Mouse (Mus musculus): ENCODE data around the gene Cblc. TPM values are rescaled to one million over a fixed set of nuclear protein-coding genes. Genes with fewer than 3 reads are reported as not detected.

The Cblc gene
- polyA plus RNA-seq, 1 experiment from 2014 or later: 1.1 TPM

DNA sequence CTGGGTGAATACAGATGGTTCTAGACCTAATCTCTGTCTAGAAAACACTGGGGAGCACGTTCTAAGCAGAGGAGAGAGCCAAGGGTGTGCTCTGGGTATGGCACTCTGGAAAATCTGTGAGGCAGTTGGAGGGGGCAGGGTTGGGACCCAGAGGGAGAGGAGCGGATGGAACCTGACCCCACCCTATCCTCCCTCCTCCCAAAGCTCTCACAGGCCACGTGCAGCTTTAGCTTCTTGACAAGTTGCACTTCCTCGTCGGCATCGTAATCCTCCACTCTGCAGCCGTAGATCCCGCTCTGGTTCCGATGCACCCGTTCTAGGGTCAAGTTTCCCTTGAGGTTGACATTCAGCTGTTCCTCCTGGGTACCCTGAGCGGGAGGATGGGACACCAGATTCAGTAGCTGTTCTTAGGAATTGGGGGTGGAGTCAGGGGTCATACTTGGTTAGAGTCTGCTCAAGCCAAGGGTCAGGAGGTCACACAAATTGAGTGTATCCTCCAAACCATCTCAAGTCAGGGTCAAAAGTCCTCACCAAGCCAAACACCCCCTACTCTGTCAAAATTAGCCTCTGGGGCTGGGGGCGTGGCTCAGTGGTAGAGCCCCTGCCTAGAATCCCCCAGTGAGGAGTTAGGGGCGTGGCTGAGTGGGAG is 32.7 kb downstream of the Cblc start:
- no peak for ATAC-seq (replicated peaks; ENCODE audit: insufficient number of reproducible peaks, low FRiP score, low TSS enrichment, low read depth)
- H3K9ac ChIP-seq (replicated peaks; ENCODE audit: low read length): no peak overlapping the region
- H3K4me2 ChIP-seq (ENCODE audit: low read depth, low read length): no peak overlapping the region
- DNase-seq (ENCODE audit: low spot score): no peak
- H3K27ac ChIP-seq (replicated peaks; ENCODE audit: low read depth, low read length): no peak overlapping the region
- H3K4me1 ChIP-seq (ENCODE audit: control insufficient read depth, insufficient read depth, low read length): 0 out of 2 replicates have a peak, but pooled peaks cover 1% of the 10 kb centered on the region
- H3K9me3 ChIP-seq (replicated peaks; ENCODE audit: control insufficient read depth, low read length): no peaks in the 10 kb centered on the region
- no peak overlapping the region for H3K4me3 ChIP-seq (ENCODE audit: low read depth, low read length)
- no peaks in the 10 kb centered on the region for H3K27me3 ChIP-seq (ENCODE audit: control insufficient read depth, insufficient read depth, low read length)
- no peaks in the 10 kb centered on the region for H3K36me3 ChIP-seq (replicated peaks; ENCODE audit: control insufficient read depth, insufficient read depth, low read depth, low read length)
- WGBS: 85% methylated on average over 13 of the region's 13 CpGs

DNA sequence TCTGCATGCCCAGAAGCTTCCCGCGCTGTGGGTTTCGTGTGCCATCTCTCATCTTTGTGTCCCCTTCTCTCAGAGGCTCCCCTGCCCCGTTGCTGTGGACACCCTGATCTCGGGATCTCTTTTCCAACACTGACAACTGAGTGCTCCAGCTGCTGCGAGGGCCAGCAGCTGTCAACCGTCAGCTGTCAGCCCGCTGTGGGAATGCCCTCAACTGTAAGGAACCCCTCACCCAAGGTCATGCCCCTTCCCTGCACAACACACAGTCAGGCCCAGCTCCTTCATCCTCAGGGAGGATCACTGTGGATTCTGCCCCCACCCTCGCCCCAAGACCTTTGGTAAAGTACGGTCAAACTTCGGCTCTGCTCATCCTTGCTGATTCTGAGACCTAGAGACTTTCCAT is 34.3 kb downstream of the Cblc start:
- no peaks in the 10 kb centered on the region for H3K9me3 ChIP-seq (replicated peaks; ENCODE audit: control insufficient read depth, low read length)
- no peak for ATAC-seq (replicated peaks; ENCODE audit: insufficient number of reproducible peaks, low FRiP score, low TSS enrichment, low read depth)
- WGBS: 74% methylated on average over 11 of the region's 11 CpGs
- DNase-seq (ENCODE audit: low spot score): no peak
- no peak overlapping the region for H3K9ac ChIP-seq (replicated peaks; ENCODE audit: low read length)
- H3K4me3 ChIP-seq (ENCODE audit: low read depth, low read length): no peak overlapping the region
- H3K4me2 ChIP-seq (ENCODE audit: low read depth, low read length): no peak overlapping the region
- no peak overlapping the region for H3K27ac ChIP-seq (replicated peaks; ENCODE audit: low read depth, low read length)
- no peaks in the 10 kb centered on the region for H3K36me3 ChIP-seq (replicated peaks; ENCODE audit: control insufficient read depth, insufficient read depth, low read depth, low read length)
- no peaks in the 10 kb centered on the region for H3K4me1 ChIP-seq (ENCODE audit: control insufficient read depth, insufficient read depth, low read length)
- no peaks in the 10 kb centered on the region for H3K27me3 ChIP-seq (ENCODE audit: control insufficient read depth, insufficient read depth, low read length)

DNA sequence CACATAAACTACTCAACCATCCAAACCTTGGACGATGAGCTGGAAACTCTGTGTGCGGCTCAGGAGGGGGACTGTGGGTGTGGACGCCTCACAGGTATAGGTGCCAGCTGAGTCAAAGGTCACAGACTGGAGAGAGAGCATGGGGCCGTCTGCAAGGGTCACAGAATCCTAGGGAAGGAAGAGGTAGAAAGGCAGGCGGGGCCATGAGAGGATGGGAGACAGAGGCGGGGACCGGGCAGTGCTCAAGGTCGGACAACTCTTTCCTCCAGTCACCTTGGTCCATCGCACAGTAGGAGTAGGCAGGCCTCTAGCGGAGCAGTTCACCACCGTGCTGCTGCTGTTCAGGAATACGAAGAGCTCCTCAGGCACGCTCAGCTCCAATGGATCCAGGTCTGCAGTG is 36.6 kb downstream of the Cblc start:
- Histone ChIP-seq H3K27me3 (ENCODE audit: control insufficient read depth, insufficient read depth, low read length) (no peaks in the 10 kb centered on the region), H3K27ac (replicated peaks; ENCODE audit: low read depth, low read length) (no peak overlapping the region), H3K4me1 (ENCODE audit: control insufficient read depth, insufficient read depth, low read length) (no peaks in the 10 kb centered on the region; the same call in 1 of the 2 replicates), H3K9ac (replicated peaks; ENCODE audit: low read length) (no peak overlapping the region), H3K9me3 (replicated peaks; ENCODE audit: control insufficient read depth, low read length) (no peaks in the 10 kb centered on the region), H3K4me2 (ENCODE audit: low read depth, low read length) (no peak overlapping the region), H3K36me3 (replicated peaks; ENCODE audit: control insufficient read depth, insufficient read depth, low read depth, low read length) (no peaks in the 10 kb centered on the region), H3K4me3 (ENCODE audit: low read depth, low read length) (no peak overlapping the region)
- ATAC-seq (replicated peaks; ENCODE audit: insufficient number of reproducible peaks, low FRiP score, low TSS enrichment, low read depth) (no peak), DNase-seq (ENCODE audit: low spot score) (no peak)
- 87% methylated on average over 13 of the region's 13 CpGs for WGBS

GRCm38 (mm10) chr7:19758623-19759022 is 38.0 kb downstream of the Cblc start:
- Histone ChIP-seq H3K9me3 (replicated peaks; ENCODE audit: control insufficient read depth, low read length) (no peaks in the 10 kb centered on the region), H3K4me1 (ENCODE audit: control insufficient read depth, insufficient read depth, low read length) (no peaks in the 10 kb centered on the region; the same call in 1 of the 2 replicates), H3K27me3 (ENCODE audit: control insufficient read depth, insufficient read depth, low read length) (no peaks in the 10 kb centered on the region), H3K4me2 (ENCODE audit: low read depth, low read length) (no peak overlapping the region), H3K4me3 (ENCODE audit: low read depth, low read length) (no peak overlapping the region), H3K36me3 (replicated peaks; ENCODE audit: control insufficient read depth, insufficient read depth, low read depth, low read length) (no peaks in the 10 kb centered on the region), H3K27ac (replicated peaks; ENCODE audit: low read depth, low read length) (no peak overlapping the region), H3K9ac (replicated peaks; ENCODE audit: low read length) (no peak overlapping the region)
- no peak for DNase-seq (ENCODE audit: low spot score)
- WGBS: 90% methylated on average over 13 of the region's 13 CpGs
- no peak for ATAC-seq (replicated peaks; ENCODE audit: insufficient number of reproducible peaks, low FRiP score, low TSS enrichment, low read depth)

- 76% methylated on average over 23 of the region's 24 CpGs for WGBS
- no peak overlapping the region for H3K27ac ChIP-seq (replicated peaks; ENCODE audit: low read depth, low read length)
- no peak overlapping the region for H3K4me3 ChIP-seq (ENCODE audit: low read depth, low read length)
These were observed 40.5 kb downstream of the Cblc start for GRCm38 (mm10) chr7:19755851-19756786.

DNA sequence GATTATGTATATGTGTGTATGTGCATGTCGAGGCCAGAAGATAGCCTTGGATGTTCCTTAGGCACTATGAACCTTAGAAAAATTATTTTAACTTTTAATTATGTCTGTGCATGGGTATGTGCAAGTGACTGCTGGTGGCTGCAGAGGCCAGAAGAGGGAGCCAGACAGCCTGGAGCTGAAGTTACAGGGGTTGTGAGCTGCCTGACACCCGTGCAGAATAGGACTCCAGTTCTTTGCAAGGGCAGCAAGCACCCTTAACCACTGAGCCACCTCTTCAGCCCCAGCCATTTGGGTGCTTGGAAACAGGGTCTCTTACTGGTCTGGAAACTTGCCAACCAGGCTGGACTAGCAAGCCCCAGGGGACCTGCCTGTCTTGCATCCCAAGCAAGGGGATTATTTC is 41.6 kb downstream of the Cblc start:
- H3K27me3 ChIP-seq (ENCODE audit: control insufficient read depth, insufficient read depth, low read length): no peaks in the 10 kb centered on the region
- ATAC-seq (replicated peaks; ENCODE audit: insufficient number of reproducible peaks, low FRiP score, low TSS enrichment, low read depth): no peak

More at GRCm38 (mm10) chr7:19755851-19756786, 40.5 kb downstream of the Cblc start:
- Histone ChIP-seq H3K9ac (replicated peaks; ENCODE audit: low read length) (no peak overlapping the region), H3K4me2 (ENCODE audit: low read depth, low read length) (no peak overlapping the region), H3K36me3 (replicated peaks; ENCODE audit: control insufficient read depth, insufficient read depth, low read depth, low read length) (no peaks in the 10 kb centered on the region), H3K27me3 (ENCODE audit: control insufficient read depth, insufficient read depth, low read length) (no peaks in the 10 kb centered on the region), H3K9me3 (replicated peaks; ENCODE audit: control insufficient read depth, low read length) (no peaks in the 10 kb centered on the region), H3K4me1 (ENCODE audit: control insufficient read depth, insufficient read depth, low read length) (no peaks in the 10 kb centered on the region; the same call in 1 of the 2 replicates)
- DNase-seq (ENCODE audit: low spot score): no peak
- no peak for ATAC-seq (replicated peaks; ENCODE audit: insufficient number of reproducible peaks, low FRiP score, low TSS enrichment, low read depth)

GRCm38 (mm10) chr7:19754065-19754464 is 42.5 kb downstream of the Cblc start:
- H3K36me3 ChIP-seq (replicated peaks; ENCODE audit: control insufficient read depth, insufficient read depth, low read depth, low read length): no peaks in the 10 kb centered on the region
- H3K9ac ChIP-seq (replicated peaks; ENCODE audit: low read length): no peak overlapping the region
- H3K27me3 ChIP-seq (ENCODE audit: control insufficient read depth, insufficient read depth, low read length): no peaks in the 10 kb centered on the region
- no peaks in the 10 kb centered on the region; the same call in 1 of the 2 replicates for H3K4me1 ChIP-seq (ENCODE audit: control insufficient read depth, insufficient read depth, low read length)
- DNase-seq (ENCODE audit: low spot score) (no peak), ATAC-seq (replicated peaks; ENCODE audit: insufficient number of reproducible peaks, low FRiP score, low TSS enrichment, low read depth) (no peak)
- WGBS: 84% methylated on average over 1 of the region's 1 CpGs
- H3K4me3 ChIP-seq (ENCODE audit: low read depth, low read length): no peak overlapping the region
- no peak overlapping the region for H3K27ac ChIP-seq (replicated peaks; ENCODE audit: low read depth, low read length)
- H3K9me3 ChIP-seq (replicated peaks; ENCODE audit: control insufficient read depth, low read length): no peaks in the 10 kb centered on the region
- no peak overlapping the region for H3K4me2 ChIP-seq (ENCODE audit: low read depth, low read length)

More for the DNA sequence above, 41.6 kb downstream of the Cblc start:
- Histone ChIP-seq H3K36me3 (replicated peaks; ENCODE audit: control insufficient read depth, insufficient read depth, low read depth, low read length) (no peaks in the 10 kb centered on the region), H3K9ac (replicated peaks; ENCODE audit: low read length) (no peak overlapping the region), H3K4me3 (ENCODE audit: low read depth, low read length) (no peak overlapping the region), H3K4me1 (ENCODE audit: control insufficient read depth, insufficient read depth, low read length) (no peaks in the 10 kb centered on the region; the same call in 1 of the 2 replicates), H3K27ac (replicated peaks; ENCODE audit: low read depth, low read length) (no peak overlapping the region), H3K9me3 (replicated peaks; ENCODE audit: control insufficient read depth, low read length) (no peaks in the 10 kb centered on the region), H3K4me2 (ENCODE audit: low read depth, low read length) (no peak overlapping the region)
- WGBS: 81% methylated on average over 2 of the region's 2 CpGs
- no peak for DNase-seq (ENCODE audit: low spot score)

- Histone ChIP-seq H3K4me1 (ENCODE audit: control insufficient read depth, insufficient read depth, low read length) (no peaks in the 10 kb centered on the region; the same call in 1 of the 2 replicates), H3K36me3 (replicated peaks; ENCODE audit: control insufficient read depth, insufficient read depth, low read depth, low read length) (no peaks in the 10 kb centered on the region), H3K4me2 (ENCODE audit: low read depth, low read length) (no peak overlapping the region), H3K9ac (replicated peaks; ENCODE audit: low read length) (no peak overlapping the region), H3K4me3 (ENCODE audit: low read depth, low read length) (no peak overlapping the region), H3K27ac (replicated peaks; ENCODE audit: low read depth, low read length) (no peak overlapping the region), H3K9me3 (replicated peaks; ENCODE audit: control insufficient read depth, low read length) (no peaks in the 10 kb centered on the region), H3K27me3 (ENCODE audit: control insufficient read depth, insufficient read depth, low read length) (no peaks in the 10 kb centered on the region)
- DNase-seq (ENCODE audit: low spot score) (no peak), ATAC-seq (replicated peaks; ENCODE audit: insufficient number of reproducible peaks, low FRiP score, low TSS enrichment, low read depth) (no peak)
- 80% methylated on average over 7 of the region's 7 CpGs for WGBS
These were observed 43.0 kb downstream of the Cblc start for GRCm38 (mm10) chr7:19753587-19753986.
